Mouse (Mus musculus) liver, postnatal 0 days (tissue): Measurements from ENCODE around the gene Ppp1r12a.

ENCODE experiments used
- CTCF ChIP-seq: sonication (generic); IDR thresholded peaks from 2 replicates; pipeline ENCODE4 v1.5.1; 2016; ENCODE audit warnings: antibody characterized with exemption, low read depth
- EP300 ChIP-seq: IDR thresholded peaks from 2 replicates; pipeline ENCODE4 v1.6.1; 2016; ENCODE audit warnings: antibody characterized with exemption, low read depth, mild to moderate bottlenecking

DNA sequence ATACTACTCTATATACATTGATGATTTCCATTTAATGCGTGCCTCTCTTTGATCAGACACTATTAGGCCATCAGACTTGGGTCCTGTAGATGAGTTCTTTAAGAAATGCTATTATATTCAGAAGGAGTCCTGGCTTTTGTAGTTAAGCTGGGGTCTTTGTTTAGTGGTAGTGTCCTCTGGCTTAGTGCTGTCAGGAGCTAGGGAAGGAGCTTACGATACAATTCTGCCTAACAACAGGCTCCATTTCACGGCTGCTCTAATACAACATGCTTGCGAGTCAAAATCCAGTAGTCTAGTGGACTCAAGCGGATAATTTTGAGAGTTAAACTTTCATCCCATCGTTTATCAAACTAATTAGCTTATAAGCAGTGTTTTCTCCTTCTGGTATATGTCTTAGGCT lies 114.7 kb downstream of the Ppp1r12a start:
- TF ChIP-seq CTCF (no peak), EP300 (no peak)
